Mouse (Mus musculus) cerebellum, postnatal 4 days (tissue): ENCODE results near the gene Vmn1r214.

ENCODE experiments used
- DNase-seq, 2 experiments: peaks; one replicate each; pipeline ENCODE4 v3.0.0; 2022; ENCODE audit warnings: low spot score in 2 of 2, mixed read lengths in 1 of 2

Vmn1r214 gene

GRCm38 (mm10) chr13:23030118-23030517 is at the start of gene Vmn1r214:
Gene Vmn1r214 (plus strand): TSS chr13:23030418.
- DNase-seq = no peak

- DNase-seq = no peak
Measured at GRCm38 (mm10) chr13:22990214-22990891, 39.9 kb upstream of the Vmn1r214 start.

- no peak for DNase-seq
Measured at GRCm38 (mm10) chr13:22992178-22992700, 38.0 kb upstream of the Vmn1r214 start.

GRCm38 (mm10) chr13:22992721-22993120 is 37.5 kb upstream of the Vmn1r214 start:
- DNase-seq = no peak

- no peak for DNase-seq
Measured at GRCm38 (mm10) chr13:23007356-23007755, 22.9 kb upstream of the Vmn1r214 start, which contains the start of gene Vmn1r213. Gene Vmn1r213 (plus strand): TSS chr13:23007656.

- DNase-seq = no peak
Measured at GRCm38 (mm10) chr13:23018158-23018557, 12.1 kb upstream of the Vmn1r214 start.

GRCm38 (mm10) chr13:23024812-23025211 is 5.4 kb upstream of the Vmn1r214 start:
- no peak for DNase-seq

GRCm38 (mm10) chr13:23057778-23058177 is 27.6 kb downstream of the Vmn1r214 start:
- DNase-seq = no peak

- DNase-seq = no peak
Measured at GRCm38 (mm10) chr13:23067725-23068124, 37.5 kb downstream of the Vmn1r214 start, which contains the start of gene Vmn1r215. Gene Vmn1r215 (plus strand): TSS chr13:23068025.

- no peak for DNase-seq
Measured at GRCm38 (mm10) chr13:23069312-23069711, 39.1 kb downstream of the Vmn1r214 start.
